Mouse (Mus musculus): ENCODE data around the gene Fam170b.

DNA sequence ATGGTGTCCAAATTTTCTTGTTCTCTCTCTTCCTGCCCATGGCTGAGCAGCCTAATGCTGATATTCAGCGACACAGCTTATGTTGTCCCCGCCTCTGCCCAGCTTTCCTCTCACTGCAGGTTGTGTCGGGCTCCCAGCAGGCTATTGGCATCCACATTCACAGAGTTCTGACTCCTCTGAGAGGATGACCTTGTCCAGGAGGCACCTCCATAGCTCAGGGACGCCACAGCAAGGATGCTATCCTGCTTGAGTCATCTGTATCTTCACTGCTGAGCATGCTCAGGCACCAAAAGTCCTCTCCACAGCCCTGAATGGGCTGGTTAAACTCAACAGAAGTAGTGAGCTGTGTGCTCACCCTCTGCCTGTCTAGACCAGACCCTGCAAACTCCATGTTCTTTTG, 18.8 kb upstream of the Fam170b start:
- TF ChIP-seq EP300 (IDR thresholded peaks at IDR 0.05; ENCODE audit: low read depth) (no peak), CTCF (IDR thresholded peaks at IDR 0.05; ENCODE audit: low read depth) (no peak)

All from liver, embryonic 14.5 days (tissue).